Mouse (Mus musculus) spleen, adult 18-20 months (tissue): ENCODE measurements around the gene Tmcc1.
"Not testable (repeated sequence)": the region's sequence is repeated elsewhere in the genome, so short reads cannot be mapped to it uniquely, and the experiment has no call there.

Source experiments
- DNase-seq, 2 experiments: peaks; one replicate each; pipeline ENCODE4 v3.0.0; 2022; ENCODE audit warnings: mixed read lengths in 2 of 2

Tmcc1 gene

GRCm38 (mm10) chr6:116073610-116074009 lies 119.7 kb downstream of the Tmcc1 start:
- DNase-seq, result no peak

DNA sequence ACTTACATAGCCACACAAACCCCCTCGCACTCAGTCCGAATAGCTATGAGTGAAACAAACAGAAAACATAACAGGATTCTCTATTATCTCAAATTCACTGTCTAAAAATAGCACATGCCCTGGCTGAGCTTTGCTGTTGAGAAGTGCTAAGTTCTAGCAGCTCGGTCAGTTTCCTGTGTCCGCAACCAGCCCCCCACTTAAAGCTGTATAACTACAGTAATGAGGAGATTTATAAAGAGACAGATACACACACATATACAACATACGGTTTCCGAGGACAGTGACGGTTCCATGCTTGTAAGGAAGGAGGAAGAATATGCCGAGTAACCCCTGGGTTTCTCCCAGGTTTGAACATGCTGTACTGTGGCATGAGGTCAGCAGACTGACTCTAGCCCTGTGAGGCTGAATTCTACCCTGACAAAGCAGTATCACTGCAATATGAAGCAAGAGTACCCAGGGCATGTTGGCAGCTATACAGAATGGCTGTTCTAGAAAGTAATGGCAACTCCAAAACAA lies 120.5 kb downstream of the Tmcc1 start:
- DNase-seq, result no peak

- no peak for DNase-seq
These were observed 121.0 kb downstream of the Tmcc1 start for GRCm38 (mm10) chr6:116072221-116072745.

DNA sequence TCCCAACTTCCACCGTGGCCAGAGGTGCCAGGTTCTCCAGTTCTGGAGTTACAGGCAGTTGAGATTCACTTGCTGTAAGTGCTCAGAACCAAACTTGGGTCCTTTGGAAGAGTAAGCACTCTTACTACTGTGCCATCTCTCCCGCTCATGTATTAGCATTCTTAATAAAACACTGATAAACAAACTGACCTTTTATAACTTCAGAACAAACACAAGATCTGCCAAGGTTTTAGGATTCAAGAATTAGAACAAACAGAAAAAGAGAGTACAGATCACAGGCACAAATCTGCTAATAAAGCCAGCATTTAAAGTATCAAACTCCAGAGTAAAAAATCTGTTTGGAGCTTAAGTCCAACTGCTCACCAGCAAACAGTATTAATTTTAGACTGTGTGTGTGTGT lies 121.5 kb downstream of the Tmcc1 start:
- no peak for DNase-seq

DNA sequence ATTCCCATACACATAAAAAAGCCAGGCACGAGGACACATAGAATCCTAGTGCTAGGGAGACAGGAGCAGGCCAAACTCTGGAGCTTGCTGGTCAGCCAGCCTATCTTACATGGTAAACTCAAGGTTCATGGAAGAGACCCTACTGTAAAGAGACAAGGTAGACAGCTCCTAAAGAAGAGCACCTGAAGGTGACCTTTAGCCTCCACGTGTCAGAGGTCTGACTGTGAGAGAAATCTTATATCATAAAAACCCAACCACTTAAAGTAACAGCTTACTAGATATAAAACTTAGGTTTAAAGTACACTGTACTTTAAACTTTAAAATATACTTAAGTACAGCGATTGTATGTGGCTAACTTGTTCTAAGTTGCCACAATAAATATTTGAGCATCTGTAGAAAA lies 122.7 kb downstream of the Tmcc1 start:
- DNase-seq, result no peak

- no peak for DNase-seq
These were observed 129.8 kb downstream of the Tmcc1 start for GRCm38 (mm10) chr6:116063516-116063915.

DNA sequence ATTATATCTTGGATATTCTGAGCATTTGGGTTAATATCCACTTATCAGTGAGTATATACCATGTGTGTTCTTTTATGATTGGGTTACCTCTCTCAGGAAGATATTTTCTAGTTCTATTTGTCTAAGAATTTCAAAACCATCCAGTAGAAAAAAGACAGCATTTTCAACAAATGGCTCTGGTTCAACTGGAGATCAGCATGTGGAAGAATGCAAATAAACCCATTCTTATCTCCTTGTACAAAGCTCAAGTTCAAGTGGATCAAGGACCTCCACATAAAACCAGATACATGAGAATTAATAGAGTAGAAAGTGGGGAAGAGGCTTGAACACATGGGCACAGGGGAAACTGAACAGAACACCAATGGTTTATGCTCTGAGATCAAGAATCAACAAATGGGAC lies 133.7 kb downstream of the Tmcc1 start:
- not testable (repeated sequence) for DNase-seq

DNA sequence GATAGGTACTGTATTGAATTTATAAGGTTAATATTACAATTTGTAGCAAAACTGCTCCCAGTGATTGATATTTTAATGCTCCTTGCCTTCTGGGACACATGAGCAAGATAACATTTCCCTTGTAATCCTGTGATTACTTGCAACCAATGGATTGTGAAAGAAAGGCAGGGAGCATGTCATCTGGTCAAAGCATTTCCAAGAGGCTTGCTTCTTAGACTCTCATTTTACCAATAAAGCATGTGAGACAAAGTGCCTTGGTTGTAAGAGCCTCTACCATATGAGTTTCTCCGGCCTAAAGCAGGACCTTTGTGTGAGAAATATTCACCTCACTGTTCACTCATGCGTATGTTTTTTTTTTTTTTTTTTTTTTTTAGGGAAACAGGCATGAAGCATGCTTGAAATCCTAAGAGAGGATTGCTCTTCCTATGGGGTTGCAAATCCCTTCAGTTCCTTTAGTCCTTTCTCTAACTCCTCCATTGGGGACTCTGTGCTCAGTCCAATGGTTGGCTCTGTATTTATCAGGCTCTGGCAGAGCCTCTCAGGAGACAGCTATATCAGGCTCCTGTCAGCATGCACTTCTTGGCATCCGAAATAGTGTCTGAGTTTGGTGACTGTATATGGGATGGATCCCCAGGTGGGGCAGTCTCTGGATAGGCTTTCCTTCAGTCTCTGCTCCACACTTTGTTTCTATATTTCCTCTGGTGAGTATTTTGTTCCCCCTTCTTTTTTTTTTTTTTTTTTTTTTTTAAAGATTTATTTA lies 134.6 kb downstream of the Tmcc1 start:
- no peak for DNase-seq

DNA sequence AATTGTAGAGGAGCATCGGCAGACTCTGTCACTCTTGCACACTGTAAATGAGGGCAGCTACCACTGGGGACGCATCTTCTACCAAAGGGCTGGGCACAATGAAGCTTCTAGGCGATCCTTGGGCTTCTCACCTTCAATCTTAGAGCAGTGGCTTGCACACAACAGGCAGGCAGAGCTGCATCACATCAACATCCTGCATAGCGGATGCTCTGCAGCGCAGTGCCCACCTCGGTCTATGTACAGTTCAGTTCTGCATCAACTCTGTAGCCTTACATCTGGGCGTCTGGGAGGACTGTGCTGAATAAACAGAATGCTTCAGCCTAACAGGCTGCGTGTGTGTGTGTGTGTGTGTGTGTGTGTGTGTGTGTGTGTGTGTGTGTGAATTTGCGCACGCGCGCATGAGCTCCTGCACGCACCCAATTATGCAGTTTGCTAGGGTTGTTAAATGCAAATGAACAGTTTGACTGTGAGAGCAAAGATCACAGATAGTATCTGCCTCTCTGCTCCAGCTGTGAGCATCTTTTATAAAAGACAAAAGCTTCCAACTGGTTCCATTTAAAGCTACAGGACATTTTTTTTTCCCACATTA lies 136.5 kb downstream of the Tmcc1 start:
- DNase-seq, result no peak

DNA sequence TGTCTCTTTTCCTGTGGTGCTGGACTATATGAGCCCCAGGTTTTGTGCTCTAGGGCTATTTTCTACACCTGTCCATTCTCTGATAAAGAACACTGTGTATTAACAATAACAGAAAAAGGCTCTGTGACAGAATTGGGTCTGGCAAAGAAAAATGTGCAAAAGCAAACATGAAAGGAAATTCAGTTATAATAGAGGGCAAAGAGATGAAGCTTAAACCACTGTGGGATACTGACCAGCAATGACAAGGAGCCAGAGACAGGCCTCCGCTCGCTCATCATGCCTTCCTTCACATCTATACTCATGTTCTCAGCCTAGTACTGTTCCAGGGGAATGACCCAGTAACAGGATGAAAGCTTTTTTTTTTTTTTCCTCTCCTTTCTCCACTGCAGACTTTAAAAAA lies 137.5 kb downstream of the Tmcc1 start:
- no peak for DNase-seq

DNA sequence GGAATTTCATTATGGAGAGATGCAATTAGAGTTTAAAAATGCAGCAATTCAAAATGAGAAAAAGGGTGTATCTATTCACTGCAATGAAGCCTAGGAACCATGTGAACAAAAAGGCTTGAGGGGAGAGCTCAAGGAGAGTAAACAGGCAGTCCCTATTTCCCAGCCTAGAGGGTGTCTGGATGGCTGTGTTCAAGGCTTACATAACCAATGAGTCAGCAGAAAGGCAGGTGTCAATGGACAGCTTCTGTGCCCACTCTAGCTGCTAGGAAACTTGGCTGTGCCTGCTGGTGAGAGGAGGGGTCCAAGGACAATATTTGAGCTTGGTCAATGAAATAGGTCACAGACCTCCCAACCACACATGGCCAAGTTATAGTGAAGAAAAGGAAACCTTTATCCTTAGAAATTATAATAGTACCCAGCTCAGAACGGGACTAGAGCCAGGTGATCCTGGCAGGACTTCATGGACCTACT lies 138.2 kb downstream of the Tmcc1 start:
- DNase-seq, result no peak

DNA sequence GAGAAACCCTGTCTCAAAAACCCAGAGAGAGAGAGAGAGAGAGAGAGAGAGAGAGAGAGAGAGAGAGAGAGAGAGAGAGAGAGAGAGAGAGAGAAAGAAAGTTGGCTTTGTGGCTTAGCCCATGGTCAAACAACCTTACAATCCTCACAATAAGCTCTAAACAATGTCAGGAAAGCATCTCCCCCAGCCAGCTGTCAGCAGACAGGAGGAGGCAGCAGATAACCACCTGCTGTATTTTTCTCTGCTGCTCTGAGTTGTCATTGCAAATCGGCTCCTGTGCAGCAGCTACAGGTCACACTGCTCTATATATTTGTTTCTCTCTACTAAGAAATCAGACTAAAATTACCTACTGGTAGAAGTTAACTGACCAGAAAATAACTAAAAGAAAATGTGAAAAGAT lies 145.4 kb downstream of the Tmcc1 start:
- DNase-seq, result no peak

- DNase-seq, result no peak
These were observed 145.9 kb downstream of the Tmcc1 start for GRCm38 (mm10) chr6:116047366-116047765.

GRCm38 (mm10) chr6:116044039-116044438 lies 149.2 kb downstream of the Tmcc1 start:
- DNase-seq, result no peak

GRCm38 (mm10) chr6:116038222-116038621 lies 155.1 kb downstream of the Tmcc1 start:
- DNase-seq, result no peak

DNA sequence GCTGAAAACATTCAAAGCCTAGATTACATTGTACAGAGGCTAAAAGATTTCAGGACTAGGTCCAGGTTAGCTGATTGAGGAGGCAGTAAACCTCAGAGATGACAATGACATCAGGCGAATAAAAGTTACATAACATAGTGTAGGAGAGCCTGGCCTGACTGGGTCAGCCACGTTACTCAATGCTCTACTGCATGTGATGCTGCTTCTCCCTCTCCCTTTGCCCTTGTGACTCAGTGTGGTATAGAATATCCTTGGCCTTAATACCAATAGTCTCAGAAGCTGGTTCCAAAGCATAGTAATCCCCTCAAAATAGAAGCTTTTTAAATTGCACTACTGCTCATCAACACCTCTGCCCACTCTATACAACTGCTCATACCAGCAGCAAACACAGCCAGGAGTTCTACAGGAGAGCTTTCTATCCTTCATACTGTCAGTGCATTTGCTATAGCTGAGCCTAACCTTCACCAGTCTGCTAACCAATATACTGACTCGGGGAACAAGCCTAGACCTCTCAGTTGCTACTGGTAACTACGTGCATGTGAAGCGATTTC lies 155.9 kb downstream of the Tmcc1 start:
- no peak for DNase-seq

DNA sequence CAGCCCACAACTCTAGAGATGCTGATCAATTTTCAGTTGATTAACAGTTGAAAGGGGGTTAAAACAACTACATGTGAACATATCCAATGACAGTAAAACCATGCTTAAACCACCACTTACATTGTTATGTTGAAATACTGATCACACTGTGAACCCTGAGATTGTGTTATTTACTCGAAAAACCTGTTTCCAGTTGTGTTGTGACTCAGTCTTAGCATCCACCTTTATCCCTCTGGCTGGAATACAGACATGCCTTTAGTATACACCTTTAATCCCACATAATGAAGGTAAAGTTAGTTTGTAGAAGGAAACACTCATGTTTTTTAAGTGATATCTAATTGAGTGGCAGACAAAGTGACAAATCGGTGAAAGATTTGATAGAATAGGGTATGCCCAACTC lies 156.7 kb downstream of the Tmcc1 start:
- DNase-seq, result no peak

DNA sequence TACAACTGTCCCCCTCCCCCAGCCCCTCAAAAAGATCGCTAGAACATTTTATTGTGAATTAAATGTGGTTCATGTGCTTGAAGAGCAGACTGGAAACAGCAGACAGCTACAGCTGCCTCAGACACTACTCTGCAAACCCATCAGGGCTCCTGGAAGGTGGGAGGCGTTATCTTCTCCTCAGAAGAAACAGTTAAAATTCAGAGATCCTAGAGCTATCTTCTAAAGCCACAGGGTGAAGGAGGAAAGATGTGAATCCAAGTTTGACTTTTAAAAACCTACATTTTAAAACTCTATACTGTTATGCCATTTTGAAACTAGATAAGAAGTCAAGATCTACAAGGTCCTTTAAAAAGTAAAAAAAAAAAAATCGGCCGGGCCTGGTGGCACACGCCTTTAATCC lies 162.2 kb downstream of the Tmcc1 start:
- DNase-seq, result no peak

- DNase-seq, result no peak
These were observed 168.6 kb downstream of the Tmcc1 start for GRCm38 (mm10) chr6:116024666-116025065.

DNA sequence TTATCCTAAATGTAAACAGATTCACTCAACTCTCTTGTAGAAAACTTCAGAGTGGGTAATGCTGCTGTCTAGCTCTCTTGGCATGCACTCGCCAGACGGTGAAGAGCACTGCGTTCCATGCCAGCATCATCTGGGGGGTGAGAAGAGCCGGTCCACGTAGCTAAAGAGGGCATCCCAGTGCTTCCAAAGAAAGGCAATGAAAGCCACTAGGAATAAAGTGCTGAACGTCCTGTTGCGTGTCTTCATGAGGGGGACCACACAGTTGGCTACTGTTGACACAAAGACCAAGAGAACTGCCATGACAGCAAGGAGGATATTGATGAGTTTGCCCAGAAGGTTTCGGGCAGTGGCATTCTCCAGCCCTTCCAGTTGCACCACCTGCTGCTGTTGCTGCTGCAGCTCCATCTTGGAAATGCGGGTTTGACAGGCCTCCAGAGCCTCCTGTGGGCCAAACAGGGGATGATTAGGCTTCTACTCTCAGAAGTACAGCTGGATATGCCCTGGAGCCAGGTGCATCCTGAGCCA lies 171.3 kb downstream of the Tmcc1 start:
- DNase-seq, result no peak

DNA sequence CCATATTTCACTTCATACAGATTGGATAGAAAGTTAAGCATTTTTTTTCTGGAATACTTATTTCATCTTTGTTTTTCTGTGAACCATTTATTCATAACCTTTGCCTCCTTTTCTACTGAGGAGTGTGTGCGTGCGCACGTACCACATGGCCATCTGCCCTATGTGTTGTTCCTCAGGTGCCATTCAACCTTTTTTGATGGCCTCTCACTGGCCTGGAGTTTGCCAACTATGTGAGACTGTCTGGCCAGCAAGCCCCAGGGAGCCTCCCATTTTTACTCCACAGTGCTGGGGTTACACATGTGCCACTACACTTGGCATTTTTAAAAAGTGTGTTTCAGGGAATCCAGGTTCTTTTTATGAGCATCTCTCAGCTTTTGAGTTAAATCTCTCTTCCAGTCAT lies 177.4 kb downstream of the Tmcc1 start:
- no peak for DNase-seq

- no peak for DNase-seq
These were observed 179.2 kb downstream of the Tmcc1 start for GRCm38 (mm10) chr6:116014111-116014510.

DNA sequence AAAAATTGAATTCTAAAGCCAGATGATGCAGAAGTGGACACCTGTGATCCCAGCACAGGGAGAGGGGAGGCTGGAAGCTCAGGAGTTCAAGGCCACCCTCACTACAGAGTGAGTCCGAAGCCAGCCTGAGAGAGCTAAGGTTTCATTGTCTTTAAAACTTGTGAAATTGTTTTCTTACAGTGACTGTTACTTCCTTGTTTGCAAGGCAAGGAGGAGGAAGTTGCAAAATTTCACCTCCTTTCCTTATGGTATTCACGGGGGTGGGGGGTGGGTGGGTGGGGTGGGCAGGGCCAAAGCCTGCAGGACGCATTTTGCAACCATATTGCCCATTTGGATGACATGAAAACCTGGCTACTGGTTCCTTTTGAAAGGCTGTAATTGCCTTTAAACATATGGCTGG lies 179.6 kb downstream of the Tmcc1 start:
- no peak for DNase-seq

GRCm38 (mm10) chr6:116010541-116010940 lies 182.7 kb downstream of the Tmcc1 start:
- DNase-seq, result peak; percentile 47 to 78
